Mouse (Mus musculus) embryonic facial prominence, embryonic 11.5 days (tissue): ENCODE measurements around the gene Rerg. TPM values are rescaled to one million over a fixed set of nuclear protein-coding genes. Genes with fewer than 3 reads are reported as not detected.

ENCODE experiments used
- ATAC-seq: fragments of 200-750 bp; cut with Nextera tagmentation; replicated peaks from 2 replicates; pipeline ENCODE4 v1.8.0; 2017; ENCODE audit warnings: low read depth; ENCODE audit not compliant: insufficient number of reproducible peaks, low FRiP score, low TSS enrichment
- DNase-seq: peaks from one replicate; pipeline ENCODE4 v3.0.0-alpha.2; 2015; ENCODE audit warnings: low spot score
- H3K27ac ChIP-seq: fragments of 300-500 bp; sonication (generic); replicated peaks from 2 replicates; pipeline ENCODE4 v1.5.1; 2014; ENCODE audit warnings: mild to moderate bottlenecking, low read depth, low read length, control low read depth
- H3K27me3 ChIP-seq: fragments of 300-500 bp; sonication (generic); 2 replicates; pipeline ENCODE4 v1.6.1; 2014; ENCODE audit warnings: mild to moderate bottlenecking, low read length, moderate library complexity, mixed read lengths; ENCODE audit not compliant: control insufficient read depth, insufficient read depth
- H3K36me3 ChIP-seq: fragments of 300-500 bp; sonication (generic); replicated peaks from 2 replicates; pipeline ENCODE4 v1.6.1; 2014; ENCODE audit warnings: low read depth, mild to moderate bottlenecking, low read length, moderate library complexity, mixed read lengths; ENCODE audit not compliant: control insufficient read depth, insufficient read depth
- H3K4me1 ChIP-seq: fragments of 300-500 bp; sonication (generic); 2 replicates; pipeline ENCODE4 v1.6.1; 2014; ENCODE audit warnings: low read length, mixed read lengths; ENCODE audit not compliant: control insufficient read depth, insufficient read depth
- H3K4me2 ChIP-seq: fragments of 300-500 bp; sonication (generic); 2 replicates; pipeline ENCODE4 v1.6.1; 2014; ENCODE audit warnings: low read depth, mild to moderate bottlenecking, control low read depth, low read length, moderate library complexity
- H3K4me3 ChIP-seq: fragments of 300-500 bp; sonication (generic); 2 replicates; pipeline ENCODE4 v1.5.1; 2014; ENCODE audit warnings: low read depth, low read length, control low read depth
- H3K9ac ChIP-seq: fragments of 300-500 bp; sonication (generic); replicated peaks from 2 replicates; pipeline ENCODE4 v1.6.1; 2014; ENCODE audit warnings: mild to moderate bottlenecking, control low read depth, low read length
- H3K9me3 ChIP-seq: fragments of 300-500 bp; sonication (generic); replicated peaks from 2 replicates; pipeline ENCODE4 v1.6.1; 2016; ENCODE audit warnings: mild to moderate bottlenecking, low read length, inconsistent platforms, mixed read lengths; ENCODE audit not compliant: control insufficient read depth
- WGBS: fragments of 180-500 bp; shearing (Covaris S2); extraction: QIAGEN DNeasy Blood & Tissue Kit; methylation state at CpG from one replicate; pipeline ENCODE4 v1.1.7; 2014; 5-methylcytosine and 5-hydroxymethylcytosine counted together
- polyA plus RNA-seq: library from polyadenylated mRNA; unstranded; fragments of >200 nt; fragmentation: Nextera tagmentation; extraction: Ambion mirVana; gene quantifications from 2 replicates; pipeline ENCODE4 v1.2.1, GENCODE M21; 2014

Gene Rerg
- polyA plus RNA-seq, 1 experiment from 2014 or later = 7.6 TPM

GRCm38 (mm10) chr6:137138391-137138790 is 31.9 kb downstream of the Rerg start:
- H3K9me3 ChIP-seq = no peaks in the 10 kb centered on the region
- no peaks in the 10 kb centered on the region for H3K27me3 ChIP-seq
- H3K9ac ChIP-seq = no peak overlapping the region
- no peaks in the 10 kb centered on the region for H3K4me1 ChIP-seq
- DNase-seq = no peak
- H3K4me2 ChIP-seq = no peak overlapping the region
- H3K27ac ChIP-seq = no peak overlapping the region
- no peaks in the 10 kb centered on the region for H3K36me3 ChIP-seq
- WGBS = 28% methylated on average over 3 of the region's 3 CpGs
- ATAC-seq = no peak
- no peak overlapping the region for H3K4me3 ChIP-seq

DNA sequence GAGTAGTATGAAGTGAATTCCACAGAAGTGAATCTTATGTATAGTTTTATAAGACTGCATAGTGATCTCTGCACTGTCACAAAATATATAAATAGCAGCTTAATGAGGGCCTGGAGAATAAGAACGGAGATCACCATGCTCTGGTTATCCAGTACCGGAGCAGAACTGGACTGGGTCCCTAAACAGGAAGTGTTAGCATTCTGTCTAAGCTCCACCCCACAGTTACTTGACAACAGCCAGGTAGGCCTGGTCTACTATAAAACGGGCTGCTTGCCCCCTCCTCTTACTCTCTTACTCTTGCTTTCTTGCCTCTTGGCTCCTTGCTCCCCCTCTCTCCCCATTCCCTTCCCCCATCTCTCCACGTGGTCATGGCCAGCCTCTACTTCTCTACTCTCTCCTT is 33.9 kb downstream of the Rerg start:
- Histone ChIP-seq H3K4me2 (no peak overlapping the region), H3K27me3 (no peaks in the 10 kb centered on the region), H3K4me3 (no peak overlapping the region), H3K27ac (no peak overlapping the region), H3K9me3 (no peaks in the 10 kb centered on the region), H3K36me3 (no peaks in the 10 kb centered on the region), H3K4me1 (no peaks in the 10 kb centered on the region), H3K9ac (no peak overlapping the region)
- DNase-seq = no peak
- WGBS = 80% methylated on average over 4 of the region's 4 CpGs
- no peak for ATAC-seq

GRCm38 (mm10) chr6:137135506-137136391 is 34.5 kb downstream of the Rerg start:
- Histone ChIP-seq H3K4me1 (no peaks in the 10 kb centered on the region), H3K36me3 (no peaks in the 10 kb centered on the region), H3K9ac (no peak overlapping the region), H3K27me3 (no peaks in the 10 kb centered on the region), H3K4me2 (no peak overlapping the region), H3K4me3 (no peak overlapping the region), H3K9me3 (no peaks in the 10 kb centered on the region), H3K27ac (no peak overlapping the region)
- 35% methylated on average over 20 of the region's 20 CpGs for WGBS
- DNase-seq (no peak), ATAC-seq (peak; percentile 74; the same call in 1 of the 2 replicates)

DNA sequence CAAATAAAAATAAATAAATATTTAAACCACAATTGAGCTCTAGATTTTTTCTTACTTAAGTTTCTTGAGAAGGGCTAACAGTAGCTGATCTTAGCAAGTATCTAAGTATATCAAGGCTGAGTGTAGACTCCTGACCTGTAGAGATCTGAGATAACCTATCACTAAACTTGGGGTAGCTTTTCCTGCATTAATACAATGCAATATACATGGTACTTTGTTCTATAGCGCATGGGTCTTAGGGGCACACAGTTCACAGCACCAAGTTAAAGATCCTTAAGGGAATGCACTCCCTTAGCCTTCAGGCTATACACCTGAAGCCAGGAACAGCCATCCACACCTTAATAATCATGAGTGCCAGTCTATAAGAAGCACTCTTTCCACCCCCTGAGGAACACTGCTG is 38.5 kb downstream of the Rerg start:
- WGBS = 93% methylated on average over 1 of the region's 1 CpGs
- Histone ChIP-seq H3K4me2 (no peak overlapping the region), H3K4me1 (no peaks in the 10 kb centered on the region), H3K27me3 (no peaks in the 10 kb centered on the region), H3K9me3 (no peaks in the 10 kb centered on the region), H3K4me3 (no peak overlapping the region), H3K9ac (no peak overlapping the region), H3K27ac (no peak overlapping the region), H3K36me3 (no peaks in the 10 kb centered on the region)
- no peak for DNase-seq
- ATAC-seq = no peak

- ATAC-seq (no peak), DNase-seq (no peak)
- H3K4me1 ChIP-seq = peaks cover 2% of the 10 kb centered on the region; the same call in 1 of the 2 replicates
- H3K4me3 ChIP-seq = no peak overlapping the region
- no peak overlapping the region for H3K27ac ChIP-seq
- no peaks in the 10 kb centered on the region for H3K36me3 ChIP-seq
- H3K9ac ChIP-seq = no peak overlapping the region
- H3K4me2 ChIP-seq = no peak overlapping the region
- 59% methylated on average over 6 of the region's 6 CpGs for WGBS
- H3K27me3 ChIP-seq = no peaks in the 10 kb centered on the region
- no peaks in the 10 kb centered on the region for H3K9me3 ChIP-seq
Measured at GRCm38 (mm10) chr6:137131349-137131748, 38.9 kb downstream of the Rerg start.

DNA sequence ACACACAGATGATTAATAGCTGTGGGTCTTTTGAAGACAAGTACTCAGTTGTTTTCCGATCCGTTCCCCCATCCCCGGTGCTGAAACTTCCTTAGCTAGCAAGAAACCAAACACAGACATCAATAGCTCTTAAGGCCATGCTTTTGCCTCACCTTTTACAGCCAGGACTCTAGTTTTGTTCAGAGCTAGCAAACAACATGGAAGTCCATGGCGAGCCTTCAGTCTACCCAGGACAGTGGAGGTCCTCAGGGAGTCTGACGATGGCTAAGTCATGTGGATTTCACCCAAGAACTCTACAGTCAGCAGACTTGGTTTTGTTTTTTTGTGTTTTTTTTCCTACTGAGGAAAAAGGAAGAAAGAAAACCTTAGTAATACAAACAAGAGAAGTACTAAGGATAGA is 43.4 kb downstream of the Rerg start:
- WGBS = 70% methylated on average over 5 of the region's 5 CpGs
- H3K36me3 ChIP-seq = no peaks in the 10 kb centered on the region
- no peak overlapping the region; the same call in 1 of the 2 replicates for H3K27ac ChIP-seq
- ATAC-seq = no peak
- no peak for DNase-seq
- H3K4me2 ChIP-seq = no peak overlapping the region
- no peaks in the 10 kb centered on the region for H3K27me3 ChIP-seq
- H3K9me3 ChIP-seq = no peaks in the 10 kb centered on the region
- H3K9ac ChIP-seq = no peak overlapping the region
- H3K4me3 ChIP-seq = no peak overlapping the region
- peaks cover 2% of the 10 kb centered on the region; the same call in 1 of the 2 replicates for H3K4me1 ChIP-seq

DNA sequence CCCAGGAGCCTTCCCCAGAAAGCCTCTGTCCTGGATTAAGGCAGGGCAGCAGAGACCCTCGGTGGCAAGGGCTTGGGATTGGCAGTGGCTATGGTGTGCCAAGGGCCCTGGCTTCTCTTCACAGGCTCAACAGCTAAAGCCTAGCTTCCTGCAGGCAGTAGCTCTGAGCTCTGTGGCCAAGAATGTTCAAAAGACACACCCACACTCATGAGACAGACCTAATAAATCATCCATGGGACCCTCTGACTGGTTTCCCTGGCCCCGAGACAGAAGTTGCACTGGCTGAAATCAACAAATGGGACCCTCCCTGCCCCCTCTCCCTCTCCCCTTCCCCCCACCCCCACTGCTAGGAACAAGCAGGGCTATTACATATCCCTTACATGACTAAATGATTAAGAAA is 44.1 kb downstream of the Rerg start:
- DNase-seq = no peak
- no peaks in the 10 kb centered on the region for H3K9me3 ChIP-seq
- WGBS = 49% methylated on average over 2 of the region's 2 CpGs
- H3K4me3 ChIP-seq = no peak overlapping the region
- no peak for ATAC-seq
- H3K36me3 ChIP-seq = no peaks in the 10 kb centered on the region
- H3K4me2 ChIP-seq = no peak overlapping the region
- H3K4me1 ChIP-seq = peaks cover 2% of the 10 kb centered on the region; the same call in 1 of the 2 replicates
- no peak overlapping the region for H3K9ac ChIP-seq
- H3K27me3 ChIP-seq = no peaks in the 10 kb centered on the region
- no peak overlapping the region; the same call in 1 of the 2 replicates for H3K27ac ChIP-seq

DNA sequence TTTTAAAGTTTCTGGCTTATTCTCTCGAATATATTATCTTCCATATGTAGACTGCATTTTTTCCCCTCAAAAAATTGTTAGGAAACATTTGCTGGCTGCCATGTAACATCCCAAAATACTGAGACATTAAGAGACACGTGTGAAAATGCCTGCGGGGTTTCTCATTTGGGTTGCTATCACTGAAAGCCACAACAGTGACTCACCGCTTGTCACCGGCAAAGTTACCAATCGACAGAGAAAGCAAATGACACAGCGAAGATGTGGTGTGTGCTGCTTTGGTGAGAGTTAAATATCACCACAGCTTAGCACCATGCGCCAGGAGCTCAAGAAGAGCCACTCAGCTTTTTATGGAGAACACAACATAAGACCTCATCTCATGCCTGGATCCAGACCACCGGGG is 44.9 kb downstream of the Rerg start:
- DNase-seq (no peak), ATAC-seq (no peak)
- Histone ChIP-seq H3K27ac (no peak overlapping the region), H3K9me3 (no peaks in the 10 kb centered on the region), H3K9ac (no peak overlapping the region), H3K4me2 (no peak overlapping the region), H3K27me3 (no peaks in the 10 kb centered on the region), H3K4me1 (peaks cover 2% of the 10 kb centered on the region; the same call in 1 of the 2 replicates), H3K4me3 (no peak overlapping the region), H3K36me3 (no peaks in the 10 kb centered on the region)
- 88% methylated on average over 9 of the region's 9 CpGs for WGBS
